Mouse (Mus musculus) myocyte (in vitro differentiated cells): ENCODE measurements at regions not wholly inside any gene's neighbourhood (a gene's known extent, or its start where the extent isn't known, plus 50 kb on each side); places are given as distances from the start of the nearest gene placed in this dataset.

ENCODE experiments used
- CEBPB ChIP-seq: IDR thresholded peaks from 2 replicates; pipeline ENCODE4 v1.6.1; 2011; ENCODE audit warnings: mild to moderate bottlenecking, moderate library complexity; ENCODE audit not compliant: poor library complexity, insufficient read depth, severe bottlenecking
- E2F4 ChIP-seq: IDR thresholded peaks from one replicate; pipeline ENCODE4 v1.6.1; 2011; ENCODE audit warnings: mild to moderate bottlenecking, control low read depth, moderate library complexity; ENCODE audit not compliant: insufficient read depth
- MAX ChIP-seq: IDR thresholded peaks from one replicate; pipeline ENCODE4 v1.6.1; 2011; ENCODE audit warnings: low read depth, mild to moderate bottlenecking, control low read depth
- MYOD1 ChIP-seq, 3 experiments: IDR thresholded peaks; one replicate each; pipeline ENCODE4 v1.6.1; 2011; ENCODE audit warnings: control low read depth in 2 of 3, low read depth in 2 of 3, mild to moderate bottlenecking in 2 of 3, moderate library complexity in 1 of 3; ENCODE audit not compliant: insufficient read length in 2 of 3, control insufficient read depth in 1 of 3
- MYOG ChIP-seq, 3 experiments: IDR thresholded peaks; one replicate each; pipeline ENCODE4 v1.6.1; 2011; ENCODE audit warnings: control low read depth in 2 of 3, low read depth in 2 of 3, mild to moderate bottlenecking in 2 of 3; ENCODE audit not compliant: insufficient read length in 2 of 3, control insufficient read depth in 1 of 3, insufficient read depth in 1 of 3
- POLR2A ChIP-seq: IDR thresholded peaks from one replicate; pipeline ENCODE4 v1.6.1; 2011; ENCODE audit warnings: low read depth, mild to moderate bottlenecking, control low read depth, moderate library complexity; ENCODE audit not compliant: insufficient read length
- POLR2AphosphoS2 ChIP-seq: IDR thresholded peaks from one replicate; pipeline ENCODE4 v1.6.1; 2011; ENCODE audit warnings: low read depth, control low read depth; ENCODE audit not compliant: insufficient read length
- REST ChIP-seq: IDR thresholded peaks from one replicate; pipeline ENCODE4 v1.6.1; 2011; ENCODE audit warnings: mild to moderate bottlenecking, control low read depth, moderate library complexity; ENCODE audit not compliant: insufficient read depth, insufficient read length
- USF1 ChIP-seq: IDR thresholded peaks from one replicate; pipeline ENCODE4 v1.6.1; 2011; ENCODE audit warnings: low read depth, mild to moderate bottlenecking, control low read depth, moderate library complexity

DNA sequence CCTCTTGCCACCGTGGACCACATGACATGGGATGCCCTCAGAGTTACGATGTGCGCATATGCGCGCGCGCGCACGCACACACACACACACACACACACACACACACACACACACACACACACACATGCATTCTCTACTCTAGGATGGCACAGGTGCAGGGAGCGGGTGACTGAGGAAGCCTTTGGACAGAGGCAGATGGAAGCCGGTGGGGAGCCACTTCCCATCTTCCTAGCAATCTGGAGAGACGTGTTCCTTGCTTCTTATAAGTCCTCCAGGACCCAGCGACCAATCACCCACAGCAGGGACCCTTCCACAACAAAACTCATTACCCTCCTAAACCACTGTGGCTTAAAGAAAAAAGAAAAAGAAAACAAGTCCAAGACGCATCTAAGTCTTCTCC is 138.6 kb upstream of the Igsf21 start:
- TF ChIP-seq POLR2A (no peak), E2F4 (no peak), POLR2AphosphoS2 (no peak), MYOG (IDR thresholded peaks at IDR 0.05; ENCODE audit: control insufficient read depth in 1 of 3, insufficient read depth in 1 of 3, insufficient read length in 2 of 3, low read depth in 2 of 3) (no peak), USF1 (no peak), MAX (no peak), CEBPB (no peak), REST (no peak), MYOD1 (IDR thresholded peaks at IDR 0.05; ENCODE audit: control insufficient read depth in 1 of 3, insufficient read length in 2 of 3, low read depth in 2 of 3) (no peak)
